Mouse (Mus musculus) gastrocnemius, adult 2 months (tissue): ENCODE measurements around the gene Rad51d. TPM values are rescaled to one million over a fixed set of nuclear protein-coding genes. Genes with fewer than 3 reads are reported as not detected.

Experiments
- DNase-seq: peaks from one replicate; pipeline ENCODE4 v3.0.0; 2022
- H3K27ac ChIP-seq: fragments of 200-600 bp; 2 replicates; pipeline ENCODE4 v1.8.1; 2022; ENCODE audit warnings: mild to moderate bottlenecking
- H3K4me3 ChIP-seq: fragments of 200-600 bp; 2 replicates; pipeline ENCODE4 v1.8.1; 2022; ENCODE audit warnings: mild to moderate bottlenecking, moderate library complexity
- CTCF ChIP-seq: fragments of 200-600 bp; IDR thresholded peaks from 2 replicates; pipeline ENCODE4 v1.8.1; 2022; ENCODE audit warnings: antibody characterized with exemption, mild to moderate bottlenecking, moderate library complexity
- intact Hi-C: fragments of 180-260 bp; cut with DNase I; formaldehyde crosslinking; loops from one replicate; pipeline ENCODE4 v1.15.1; 2025
- total RNA-seq, 2 experiments: library from RNA; stranded (reverse); gene quantifications; 2 replicates each; pipeline ENCODE4 v1.2.3; 2021

Gene Rad51d
- total RNA-seq, 2 experiments from 2014 or later = 2.7 to 3.6 TPM

DNA sequence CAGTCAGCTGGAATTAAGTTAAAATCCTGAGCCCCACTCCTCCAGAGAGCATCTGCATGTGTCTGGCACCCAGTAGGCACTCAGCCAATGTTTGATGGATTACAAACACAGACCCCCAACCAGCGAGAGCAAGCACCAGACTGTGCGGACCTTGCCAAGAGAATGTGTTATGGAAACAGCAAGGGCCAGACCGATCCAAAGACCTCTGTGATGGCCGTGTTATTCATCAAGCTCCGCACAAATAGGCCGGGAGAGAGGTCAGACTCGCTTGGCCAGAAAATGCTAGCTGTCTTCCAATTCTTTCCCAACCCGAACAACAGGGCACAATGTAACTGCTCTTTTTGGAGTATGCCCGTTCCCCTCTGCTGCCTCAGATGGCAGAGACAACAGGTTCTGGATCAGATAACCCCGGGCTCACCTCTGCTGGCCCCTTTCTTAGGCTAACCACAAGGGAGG is 1.9 kb downstream of the Rad51d start:
- intact Hi-C loops = loop anchor here (5.0 kb wide), 1 partner anchor 71 kb away; no protein-coding TSS in a partner anchor
- no peak for DNase-seq
- H3K27ac ChIP-seq = no peak overlapping the region
- TF ChIP-seq CTCF = no peak
- H3K4me3 ChIP-seq = no peak overlapping the region

DNA sequence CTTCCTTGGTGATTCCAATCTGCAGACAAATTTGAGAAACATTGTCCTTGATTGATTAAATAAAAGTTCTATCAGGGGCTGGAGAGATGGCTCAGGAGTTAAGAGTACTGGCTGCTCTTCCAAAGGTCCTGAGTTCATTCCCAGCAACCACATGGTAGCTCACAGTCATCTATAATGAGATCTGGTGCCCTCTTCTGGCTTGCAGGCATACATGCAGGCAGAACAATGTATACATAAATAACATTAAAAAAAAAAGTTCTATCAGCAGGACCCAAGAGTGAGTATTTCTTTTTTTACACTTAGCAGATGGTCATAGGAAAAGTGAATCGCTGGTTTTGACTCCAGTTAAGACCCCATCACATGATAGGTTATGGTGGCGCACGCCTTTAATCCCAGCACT is 3.9 kb downstream of the Rad51d start:
- peak; percentile 52 for TF ChIP-seq CTCF
- DNase-seq = no peak
- Histone ChIP-seq H3K27ac (no peak overlapping the region), H3K4me3 (no peak overlapping the region)
- intact Hi-C loops = loop anchor here (5.0 kb wide), 1 partner anchor 69 kb away; no protein-coding TSS in a partner anchor

DNA sequence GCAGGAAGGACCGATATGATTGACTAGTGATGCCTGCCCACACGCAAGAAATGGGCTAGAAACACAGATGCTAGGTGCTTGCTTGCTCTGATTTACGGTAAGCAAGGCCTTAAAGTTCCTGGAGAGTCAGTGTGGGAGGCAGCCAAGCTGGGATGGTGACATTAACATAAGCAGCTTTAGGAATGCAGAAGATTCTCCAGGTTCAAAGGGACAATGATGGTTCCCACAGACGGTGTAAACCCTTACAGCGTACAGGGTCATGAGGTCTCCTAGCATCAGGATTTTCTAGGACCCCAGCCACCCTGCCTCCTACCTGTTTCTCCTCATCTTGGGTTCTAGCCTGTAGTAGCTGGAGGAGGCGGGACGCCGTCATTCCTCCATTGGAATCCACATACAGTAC is 7.2 kb downstream of the Rad51d start:
- DNase-seq = no peak
- no peak for TF ChIP-seq CTCF
- no peak overlapping the region for H3K4me3 ChIP-seq
- H3K27ac ChIP-seq = no peak overlapping the region
- intact Hi-C loops = no loop called here

DNA sequence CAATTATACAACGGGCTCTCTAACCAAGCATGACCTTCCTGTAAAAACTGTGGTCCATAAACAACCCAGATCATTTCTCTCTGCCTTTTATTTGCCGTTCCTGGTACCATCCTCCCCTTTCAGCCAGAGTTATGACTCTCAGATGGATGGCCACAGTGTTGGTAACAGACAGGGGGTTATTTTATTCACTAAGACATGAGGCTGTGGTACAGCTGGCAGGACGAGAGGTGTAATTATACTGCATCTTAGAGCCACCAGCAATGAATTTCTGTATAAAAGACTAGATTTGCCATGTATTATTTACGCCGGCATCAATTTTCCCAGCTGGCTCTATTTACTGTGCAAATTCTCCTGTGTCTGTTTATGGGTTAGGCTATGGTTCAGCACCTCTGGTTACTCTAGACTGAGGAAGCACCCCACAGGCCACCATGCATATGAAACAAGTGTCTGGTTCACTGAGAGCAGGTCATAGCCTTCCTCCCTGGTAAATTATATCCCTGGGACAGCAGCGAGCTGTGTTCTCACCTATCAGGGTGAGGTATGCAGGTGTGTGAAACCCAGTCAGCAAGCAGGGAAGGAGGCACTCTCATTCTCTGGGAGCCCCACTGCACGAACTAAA is 12.6 kb downstream of the Rad51d start:
- no peak overlapping the region for H3K4me3 ChIP-seq
- DNase-seq = no peak
- no peak overlapping the region for H3K27ac ChIP-seq
- intact Hi-C loops = no loop called here
- no peak for TF ChIP-seq CTCF

DNA sequence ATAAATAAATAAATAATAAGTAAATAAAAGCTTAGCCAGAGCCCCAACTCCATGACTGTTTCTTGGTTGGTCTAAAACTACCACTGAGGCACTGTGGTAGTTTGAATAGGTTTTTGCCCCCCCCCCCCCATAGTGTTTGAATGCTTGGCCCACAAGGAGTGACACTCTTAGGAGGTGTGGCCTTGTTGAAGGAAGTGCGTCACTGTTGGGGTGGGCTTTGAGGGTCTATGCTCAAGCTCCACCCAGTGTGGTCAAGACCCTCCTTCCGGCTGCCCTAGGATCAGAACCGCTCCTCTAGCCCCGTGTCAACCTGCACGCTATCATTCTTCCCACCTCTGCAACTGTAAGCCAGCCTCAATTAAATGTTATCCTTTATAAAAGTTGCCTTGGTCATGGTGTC is 14.8 kb downstream of the Rad51d start:
- no peak for TF ChIP-seq CTCF
- Histone ChIP-seq H3K27ac (no peak overlapping the region), H3K4me3 (no peak overlapping the region)
- DNase-seq = no peak
- intact Hi-C loops = no loop called here

DNA sequence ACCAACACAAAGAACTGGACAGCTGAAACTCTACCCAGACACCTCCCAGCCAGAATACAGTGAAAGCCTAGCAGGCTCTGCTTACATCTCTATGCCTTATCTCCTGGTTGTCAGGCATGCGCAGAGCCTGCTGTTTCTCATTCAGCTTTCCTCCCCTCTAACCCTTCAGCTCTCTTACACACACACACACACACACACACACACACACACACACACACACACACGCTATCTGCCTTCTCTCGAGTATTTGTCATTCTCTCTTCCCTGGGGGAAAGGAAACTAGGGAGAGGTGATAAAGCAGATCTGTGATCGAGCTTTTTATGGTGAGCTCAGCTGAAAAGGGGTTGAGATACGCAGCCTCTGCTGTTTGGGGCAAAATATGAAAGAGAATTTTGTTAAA is 15.5 kb downstream of the Rad51d start:
- DNase-seq = no peak
- Histone ChIP-seq H3K27ac (no peak overlapping the region), H3K4me3 (no peak overlapping the region)
- no peak for TF ChIP-seq CTCF
- intact Hi-C loops = loop anchor here (5.0 kb wide), 1 partner anchor 113 kb away; the partner anchor contains the start of genes Cct6b and Zfp830

DNA sequence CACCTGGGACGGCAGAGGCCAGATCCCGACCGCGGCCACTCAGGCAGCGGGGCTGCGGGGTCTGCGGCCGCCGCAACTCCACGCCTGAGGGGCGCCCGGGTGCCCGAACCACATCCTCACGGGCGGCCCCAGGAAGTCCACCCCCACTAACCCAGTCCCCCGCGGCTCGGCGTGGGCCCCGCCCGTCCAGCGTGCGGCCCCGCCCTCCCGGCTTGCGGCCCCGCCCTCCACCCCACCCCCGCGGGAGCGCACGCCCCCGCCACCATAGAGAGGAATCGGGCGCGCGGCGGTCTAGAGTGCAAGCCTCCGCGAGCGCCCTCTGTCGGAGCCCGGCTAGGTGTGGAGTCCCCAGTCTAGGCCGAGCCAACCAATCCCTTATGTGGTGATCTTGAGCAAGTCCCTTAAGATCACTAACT is 19.4 kb downstream of the Rad51d start, which contains the start of gene Rffl:
TSS of gene Rffl (minus strand) at position 180 of the 416 bp plus-strand sequence.
- TF ChIP-seq CTCF = peak; percentile 78
- intact Hi-C loops = loop anchor here (1.0 to 5.0 kb wide), 4 partner anchors 26 to 109 kb away; partner anchors contain the start of genes Cct6b, Lig3 and Zfp830

DNA sequence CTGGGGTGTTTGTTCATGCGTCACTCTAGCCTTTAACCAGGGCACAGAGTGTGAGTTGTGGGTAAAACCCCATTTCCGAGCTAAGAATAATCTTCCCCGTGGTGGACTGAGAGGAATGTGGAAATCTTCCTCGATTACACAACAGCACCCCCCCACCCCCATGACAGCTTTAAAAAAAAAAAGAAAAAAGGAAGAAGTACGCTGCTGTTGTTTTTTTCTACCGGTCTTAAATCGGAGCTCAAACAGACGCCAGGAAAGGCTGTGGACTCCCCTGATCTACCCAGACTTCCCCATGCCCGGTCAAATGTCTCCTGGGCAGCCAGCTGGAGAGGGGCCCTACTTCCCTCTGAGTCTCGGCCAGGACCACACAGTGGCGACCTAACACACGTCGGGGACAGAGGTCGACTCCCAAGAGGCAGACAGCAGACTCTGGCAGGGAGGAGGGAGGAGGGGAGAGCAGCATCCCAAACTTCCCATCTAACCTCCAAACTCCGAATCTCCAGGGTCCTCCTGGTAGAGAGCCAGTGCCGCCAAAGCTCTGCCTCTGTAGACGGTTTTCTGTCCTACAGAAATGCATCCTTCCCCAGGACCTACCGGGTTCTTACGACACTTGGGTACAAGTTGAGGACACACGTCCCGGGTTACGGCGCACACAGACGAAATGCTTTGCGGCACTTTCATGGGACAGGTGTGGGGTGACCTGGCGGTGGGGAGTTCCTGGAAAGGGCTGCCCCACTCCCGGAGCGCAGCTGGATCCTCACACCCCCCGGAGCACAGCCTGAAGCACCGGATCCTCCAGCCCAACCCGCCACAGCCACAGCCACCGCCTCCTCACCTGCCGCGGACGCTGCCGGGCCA is 20.0 kb downstream of the Rad51d start:
- Histone ChIP-seq H3K4me3 (peak overlapping the region; percentile 94), H3K27ac (peak overlapping the region; percentile 96)
- no peak for TF ChIP-seq CTCF
- peak; percentile 86 for DNase-seq
- intact Hi-C loops = loop anchor here (1.0 to 5.0 kb wide), 4 partner anchors 25 to 108 kb away; partner anchors contain the start of genes Cct6b, Lig3 and Zfp830

More for the DNA sequence above, 19.4 kb downstream of the Rad51d start, which contains the start of gene Rffl:
- DNase-seq = peak; percentile 97
- Histone ChIP-seq H3K4me3 (peak within 1 kb of the TSS; percentile 94), H3K27ac (peak within 1 kb of the TSS; percentile 96)

DNA sequence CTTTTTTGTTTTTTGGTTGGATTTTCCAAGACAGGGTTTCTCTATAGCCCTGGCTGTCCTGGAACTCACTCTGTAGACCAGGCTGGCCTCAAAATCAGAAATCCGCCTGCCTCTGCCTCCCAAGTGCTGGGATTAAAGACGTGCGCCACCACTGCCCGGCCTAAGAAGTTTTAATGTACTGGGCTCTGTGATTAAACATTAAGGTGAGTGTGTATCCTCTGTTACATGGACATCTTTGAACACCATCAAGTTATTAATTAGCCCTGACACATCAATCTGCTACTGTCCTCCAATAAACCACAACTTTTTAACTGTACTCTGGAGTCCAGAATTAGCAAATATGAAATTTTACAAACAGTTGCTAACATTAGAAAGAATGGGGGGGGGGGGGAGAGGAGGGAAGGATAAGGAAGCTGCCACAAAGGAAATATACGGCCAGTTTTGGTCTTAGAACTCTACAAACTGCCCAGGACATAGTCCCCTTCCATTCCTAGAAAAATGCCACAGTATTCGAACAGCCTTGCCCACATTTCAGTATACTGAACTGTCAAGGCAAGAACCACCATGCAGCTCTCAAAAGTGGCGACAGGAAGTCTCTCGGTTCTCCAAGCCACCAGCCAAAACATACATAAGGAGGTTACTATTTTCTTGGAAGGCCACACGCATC is 20.8 kb downstream of the Rad51d start:
- Histone ChIP-seq H3K4me3 (peak overlapping the region; percentile 94), H3K27ac (peak overlapping the region; percentile 96)
- no peak for DNase-seq
- intact Hi-C loops = loop anchor here (2.0 to 5.0 kb wide), 3 partner anchors 89 to 429 kb away; partner anchors contain the start of genes Ap2b1, Cct6b, Lig3 and Zfp830
- TF ChIP-seq CTCF = no peak

DNA sequence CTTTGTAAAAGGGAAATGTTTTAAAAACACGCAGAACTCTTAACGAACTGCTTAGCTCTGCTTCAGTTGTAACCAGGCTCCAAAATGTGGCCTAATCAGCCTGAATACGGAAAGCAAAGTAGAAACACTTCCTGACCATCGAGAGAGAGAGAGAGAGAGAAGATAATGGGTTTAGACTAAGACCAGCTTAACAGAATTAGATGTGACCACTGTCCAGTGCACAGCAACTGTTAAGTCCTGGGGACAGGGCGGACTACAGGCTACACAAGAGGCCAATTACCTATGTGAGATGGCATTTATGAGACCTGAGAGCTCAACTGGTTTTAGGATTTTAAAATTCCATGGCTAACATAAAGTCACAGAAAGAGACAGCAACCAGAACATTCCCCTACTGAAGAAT is 22.5 kb downstream of the Rad51d start:
- no peak overlapping the region for H3K4me3 ChIP-seq
- intact Hi-C loops = loop anchor here (2.0 kb wide), 1 partner anchor 431 kb away; the partner anchor contains the start of gene Ap2b1
- DNase-seq = no peak
- TF ChIP-seq CTCF = no peak
- H3K27ac ChIP-seq = no peak overlapping the region

DNA sequence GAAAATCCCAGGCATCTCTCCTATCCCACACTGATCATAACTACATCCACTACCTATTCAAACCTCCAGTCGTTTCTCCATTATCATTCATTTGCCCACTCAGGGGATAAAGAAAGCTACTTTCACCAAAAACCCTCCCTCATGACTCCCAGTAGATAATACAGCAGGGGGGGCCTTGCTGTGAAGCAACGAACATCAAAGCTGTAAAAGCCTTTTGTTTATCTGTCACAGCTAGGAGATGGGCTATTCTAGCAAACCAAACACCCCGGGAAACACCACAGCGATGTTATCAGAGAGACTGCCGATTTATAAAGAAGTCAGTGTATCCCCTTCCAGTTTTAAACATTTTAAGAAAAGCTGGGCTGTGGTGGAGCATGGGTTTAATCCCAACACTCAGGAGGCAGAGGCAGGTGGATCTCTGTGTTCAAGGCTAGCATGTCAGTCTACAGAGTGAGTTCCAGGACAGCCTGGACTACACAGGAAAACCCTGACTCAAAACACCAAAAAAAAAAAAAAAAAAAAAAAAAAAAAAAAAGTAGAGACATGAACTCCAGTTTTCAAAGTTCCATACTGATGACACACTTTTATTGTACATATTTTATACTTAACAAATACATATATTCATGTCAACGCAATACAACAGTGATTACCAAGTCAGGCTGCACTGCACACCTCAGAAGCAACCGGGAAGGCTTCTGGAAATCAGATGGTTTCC is 23.4 kb downstream of the Rad51d start:
- Histone ChIP-seq H3K27ac (no peak overlapping the region), H3K4me3 (no peak overlapping the region)
- no peak for TF ChIP-seq CTCF
- no peak for DNase-seq
- intact Hi-C loops = no loop called here

DNA sequence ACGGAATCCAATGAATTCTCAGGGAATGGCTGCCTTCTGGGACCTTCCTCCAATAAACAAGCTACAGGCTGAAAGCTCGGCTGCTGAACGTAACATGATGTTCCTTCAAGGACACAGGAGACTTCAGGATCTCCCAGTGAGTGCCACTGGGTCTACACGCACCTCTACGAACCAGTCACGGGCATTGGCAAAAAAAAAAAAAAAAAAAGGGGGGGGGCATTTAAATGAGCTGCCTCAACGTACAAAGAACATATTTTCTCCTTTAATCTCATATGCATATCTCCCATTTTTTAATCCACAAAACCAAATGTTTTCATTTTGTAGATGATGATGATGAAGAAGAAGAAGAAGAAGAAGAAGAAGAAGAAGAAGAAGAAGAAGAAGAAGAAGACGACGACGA is 24.5 kb downstream of the Rad51d start:
- Histone ChIP-seq H3K27ac (no peak overlapping the region), H3K4me3 (no peak overlapping the region)
- TF ChIP-seq CTCF = no peak
- no peak for DNase-seq
- intact Hi-C loops = no loop called here
